Mouse (Mus musculus) CD4-positive naive resting alpha-beta T cell, adult 57 days (primary cell): ENCODE measurements around the gene Tfcp2l1. TPM values are rescaled to one million over a fixed set of nuclear protein-coding genes. Genes with fewer than 3 reads are reported as not detected.

Experiments
- total RNA-seq: library from RNA; stranded (reverse); gene quantifications from one replicate; pipeline ENCODE4 v1.2.4, GENCODE M21; 2023

The Tfcp2l1 gene
- 0.15 TPM for total RNA-seq

GRCm38 (mm10) chr1:118627781-118628464 is at the start of gene Tfcp2l1:
TSS of gene Tfcp2l1 (plus strand) at chr1:118627945.

Other genes with a start within 250 kb of the Tfcp2l1 start
- 87.0 TPM for gene Clasp1, start 238.9 kb upstream of the Tfcp2l1 start, total RNA-seq